Mouse (Mus musculus) heart, embryonic 15.5 days (tissue): ENCODE measurements around the gene Tmem253. TPM values are rescaled to one million over a fixed set of nuclear protein-coding genes. Genes with fewer than 3 reads are reported as not detected.
A peak's percentile ranks its signal among the peaks of the same experiment; 100 is the strongest.

Source experiments
- ATAC-seq: fragments of 200-750 bp; cut with Nextera tagmentation; replicated peaks from 2 replicates; pipeline ENCODE4 v1.8.0; 2017; ENCODE audit warnings: low read depth, moderate TSS enrichment; ENCODE audit not compliant: insufficient number of reproducible peaks, insufficient read depth, low FRiP score
- H3K27ac ChIP-seq: fragments of 300-500 bp; sonication (generic); 2 replicates; pipeline ENCODE4 v1.5.1; 2015; ENCODE audit warnings: mild to moderate bottlenecking, inconsistent platforms
- H3K27me3 ChIP-seq: fragments of 300-500 bp; sonication (generic); 2 replicates; pipeline ENCODE4 v1.6.1; 2015; ENCODE audit warnings: inconsistent platforms
- H3K36me3 ChIP-seq: fragments of 300-500 bp; sonication (generic); 2 replicates; pipeline ENCODE4 v1.6.1; 2015; ENCODE audit warnings: mild to moderate bottlenecking, inconsistent platforms
- H3K4me1 ChIP-seq: fragments of 300-500 bp; sonication (generic); replicated peaks from 2 replicates; pipeline ENCODE4 v1.6.1; 2015; ENCODE audit warnings: inconsistent platforms
- H3K4me2 ChIP-seq: fragments of 300-500 bp; sonication (generic); 2 replicates; pipeline ENCODE4 v1.6.1; 2015; ENCODE audit warnings: inconsistent platforms, mild to moderate bottlenecking, moderate library complexity
- H3K4me3 ChIP-seq: fragments of 300-500 bp; sonication (generic); 2 replicates; pipeline ENCODE4 v1.5.1; 2015; ENCODE audit warnings: mild to moderate bottlenecking, inconsistent platforms
- H3K9ac ChIP-seq: fragments of 300-500 bp; sonication (generic); 2 replicates; pipeline ENCODE4 v1.6.1; 2015; ENCODE audit warnings: mild to moderate bottlenecking, inconsistent platforms
- H3K9me3 ChIP-seq: fragments of 300-500 bp; sonication (generic); replicated peaks from 2 replicates; pipeline ENCODE4 v1.6.1; 2016; ENCODE audit warnings: inconsistent platforms
- WGBS: fragments of 180-500 bp; shearing (Covaris S2); methylation state at CpG from one replicate; pipeline ENCODE4 v1.1.7; 2015; ENCODE audit warnings: mixed read lengths; 5-methylcytosine and 5-hydroxymethylcytosine counted together
- polyA plus RNA-seq: library from polyadenylated mRNA; unstranded; fragments of >200 nt; fragmentation: Nextera tagmentation; extraction: Ambion mirVana; gene quantifications from 2 replicates; pipeline ENCODE4 v1.2.1, GENCODE M21; 2015

Gene Tmem253
- polyA plus RNA-seq = 0.60 and 0.68 TPM in 2 replicates

DNA sequence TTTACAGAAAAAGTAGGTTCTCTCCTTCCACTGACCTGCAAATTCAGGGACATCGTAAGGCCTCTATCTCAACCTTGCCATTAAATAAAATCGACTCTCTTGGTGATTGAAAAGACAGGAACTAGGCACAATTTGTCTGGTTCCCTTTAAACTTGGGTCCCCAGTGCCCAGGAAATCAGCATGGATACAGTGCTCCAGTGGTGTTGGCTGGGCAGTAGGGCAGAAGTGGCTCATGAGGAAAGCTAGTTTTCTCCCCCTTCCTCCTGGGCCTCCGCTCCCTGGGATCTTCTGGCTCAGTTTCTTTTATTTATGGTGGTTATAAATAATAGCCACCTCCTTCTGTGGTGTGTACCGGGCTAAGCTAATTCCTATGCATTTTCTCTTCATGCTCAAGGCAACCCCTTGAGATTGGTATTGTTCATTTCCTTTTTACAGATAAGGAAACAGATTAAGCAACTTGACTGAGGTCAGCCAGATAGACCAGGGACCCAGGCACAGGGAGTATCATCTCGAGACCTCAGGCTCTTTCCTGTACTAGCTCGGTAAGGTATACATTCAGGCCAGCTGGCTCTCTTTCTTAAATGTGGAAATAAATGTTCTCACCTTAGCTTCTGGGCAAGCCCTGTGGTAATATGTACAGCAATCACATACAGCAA, at the start of gene Tmem253:
Tmem253 (plus strand) TSS at position 214 of the 656 bp plus-strand sequence.
- no peak for ATAC-seq
- H3K4me2 ChIP-seq = peak within 1 kb of the TSS; percentile 70
- H3K4me1 ChIP-seq = peaks cover 50% of the 10 kb centered on the region
- no peaks in the 10 kb centered on the region for H3K27me3 ChIP-seq
- H3K9me3 ChIP-seq = no peaks in the 10 kb centered on the region
- peak within 1 kb of the TSS; percentile 70 for H3K4me3 ChIP-seq
- H3K36me3 ChIP-seq = no peaks in the 10 kb centered on the region
- peak within 1 kb of the TSS; percentile 98 for H3K27ac ChIP-seq
- WGBS = 25% methylated on average over 6 of the region's 6 CpGs
- H3K9ac ChIP-seq = peak within 1 kb of the TSS; percentile 79

DNA sequence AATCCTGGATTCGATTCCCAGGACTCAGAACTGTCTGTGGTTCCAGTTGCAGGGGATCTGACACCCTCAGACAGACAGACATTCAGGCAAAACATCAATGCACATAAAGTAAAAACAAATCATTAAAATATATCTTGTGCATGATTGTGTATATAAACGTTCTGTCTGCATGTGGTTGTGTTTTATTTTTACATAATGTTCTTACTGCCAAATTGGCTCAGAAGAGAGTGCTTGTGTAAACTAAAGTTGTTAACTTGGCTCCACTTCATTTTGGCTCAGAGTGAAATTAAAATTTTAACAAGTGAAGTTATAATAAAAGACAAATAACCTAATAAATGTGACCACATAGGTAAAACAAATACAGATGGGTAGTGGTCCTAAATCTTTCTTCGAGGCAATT, 48.1 kb upstream of the Tmem253 start:
- Histone ChIP-seq H3K9ac (no peak overlapping the region), H3K9me3 (no peaks in the 10 kb centered on the region), H3K4me3 (no peak overlapping the region), H3K27me3 (no peaks in the 10 kb centered on the region), H3K36me3 (no peaks in the 10 kb centered on the region), H3K27ac (no peak overlapping the region), H3K4me1 (no peaks in the 10 kb centered on the region), H3K4me2 (no peak overlapping the region)
- no peak for ATAC-seq
- 73% methylated on average over 3 of the region's 3 CpGs for WGBS

DNA sequence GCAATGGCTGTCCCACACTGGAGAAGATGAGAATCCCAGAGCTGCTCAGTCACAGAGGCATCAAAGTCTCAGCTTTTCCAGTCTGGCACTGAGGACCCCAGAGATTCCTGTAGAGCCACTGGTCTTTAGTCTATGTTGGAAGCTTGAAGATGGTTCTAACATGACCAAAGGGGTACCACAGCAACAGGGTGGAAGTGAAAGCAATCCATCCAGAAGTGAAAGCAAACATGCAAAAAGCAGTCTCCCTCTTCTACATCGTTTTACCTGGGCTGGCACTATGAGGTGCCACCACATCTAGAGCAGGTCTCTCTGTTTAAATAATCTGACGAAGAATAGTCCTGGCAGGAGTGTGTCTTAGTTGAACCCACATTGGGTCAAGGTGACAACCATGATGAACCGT, 36.2 kb upstream of the Tmem253 start:
- ATAC-seq = no peak
- Histone ChIP-seq H3K27me3 (no peaks in the 10 kb centered on the region), H3K9ac (no peak overlapping the region), H3K27ac (no peak overlapping the region), H3K9me3 (no peaks in the 10 kb centered on the region), H3K36me3 (no peaks in the 10 kb centered on the region), H3K4me2 (no peak overlapping the region), H3K4me1 (peaks cover 7% of the 10 kb centered on the region), H3K4me3 (no peak overlapping the region)
- 85% methylated on average over 3 of the region's 3 CpGs for WGBS

DNA sequence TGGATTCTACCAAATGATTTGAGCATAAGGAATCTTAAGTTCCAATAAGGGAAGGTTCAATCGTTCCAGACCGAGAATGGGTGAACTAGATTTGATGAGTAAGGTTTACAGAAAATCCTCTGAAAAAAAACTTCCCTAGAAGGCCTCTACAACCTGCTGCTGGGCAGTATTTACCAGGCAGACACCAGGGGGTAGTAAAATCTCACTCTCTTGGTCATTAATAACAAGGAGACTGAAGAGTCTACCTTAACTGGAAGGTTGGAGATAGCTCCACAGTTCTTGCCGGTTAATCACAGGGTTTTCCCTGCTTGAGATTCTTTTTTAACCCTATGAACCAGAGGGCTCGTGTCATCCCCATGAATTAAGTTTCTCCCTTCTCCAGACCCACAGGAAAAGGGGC, 32.2 kb upstream of the Tmem253 start:
- WGBS = 56% methylated on average over 4 of the region's 4 CpGs
- H3K27ac ChIP-seq = no peak overlapping the region
- 0 out of 2 replicates have a peak overlapping the region, but pooled peaks have one; percentile 93 for H3K4me2 ChIP-seq
- 0 out of 2 replicates have a peak overlapping the region, but pooled peaks have one; percentile 86 for H3K4me3 ChIP-seq
- H3K27me3 ChIP-seq = no peaks in the 10 kb centered on the region
- H3K9ac ChIP-seq = no peak overlapping the region
- peaks cover 33% of the 10 kb centered on the region for H3K4me1 ChIP-seq
- ATAC-seq = no peak
- H3K36me3 ChIP-seq = peaks cover 5% of the 10 kb centered on the region; the same call in 1 of the 2 replicates
- H3K9me3 ChIP-seq = no peaks in the 10 kb centered on the region

DNA sequence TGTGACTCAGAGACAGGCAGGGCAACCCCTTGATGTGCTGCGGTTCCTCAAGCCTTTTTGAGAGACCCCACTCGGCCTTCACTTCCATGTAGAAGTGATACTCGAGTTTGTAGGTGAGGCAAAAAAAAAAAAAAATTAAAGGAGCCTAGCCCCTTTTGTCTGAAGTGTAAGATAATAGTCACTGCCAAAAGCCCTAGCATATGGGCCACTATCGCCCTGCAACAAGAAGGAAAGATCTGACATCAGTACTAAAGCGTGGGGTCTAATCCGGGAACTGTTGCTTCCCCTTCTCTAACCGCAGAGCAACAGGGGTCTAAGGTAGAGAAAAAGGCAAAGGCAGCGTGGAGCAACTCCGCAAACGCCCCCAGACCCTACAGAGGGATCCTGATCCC, 31.6 kb upstream of the Tmem253 start:
- ATAC-seq = no peak
- WGBS = 16% methylated on average over 10 of the region's 10 CpGs
- peak overlapping the region; percentile 93 for H3K27ac ChIP-seq
- peaks cover 33% of the 10 kb centered on the region for H3K4me1 ChIP-seq
- no peaks in the 10 kb centered on the region for H3K9me3 ChIP-seq
- peak overlapping the region; percentile 85 for H3K9ac ChIP-seq
- peak overlapping the region; percentile 93 for H3K4me2 ChIP-seq
- peaks cover 9% of the 10 kb centered on the region for H3K36me3 ChIP-seq
- H3K27me3 ChIP-seq = no peaks in the 10 kb centered on the region
- peak overlapping the region; percentile 86 for H3K4me3 ChIP-seq

DNA sequence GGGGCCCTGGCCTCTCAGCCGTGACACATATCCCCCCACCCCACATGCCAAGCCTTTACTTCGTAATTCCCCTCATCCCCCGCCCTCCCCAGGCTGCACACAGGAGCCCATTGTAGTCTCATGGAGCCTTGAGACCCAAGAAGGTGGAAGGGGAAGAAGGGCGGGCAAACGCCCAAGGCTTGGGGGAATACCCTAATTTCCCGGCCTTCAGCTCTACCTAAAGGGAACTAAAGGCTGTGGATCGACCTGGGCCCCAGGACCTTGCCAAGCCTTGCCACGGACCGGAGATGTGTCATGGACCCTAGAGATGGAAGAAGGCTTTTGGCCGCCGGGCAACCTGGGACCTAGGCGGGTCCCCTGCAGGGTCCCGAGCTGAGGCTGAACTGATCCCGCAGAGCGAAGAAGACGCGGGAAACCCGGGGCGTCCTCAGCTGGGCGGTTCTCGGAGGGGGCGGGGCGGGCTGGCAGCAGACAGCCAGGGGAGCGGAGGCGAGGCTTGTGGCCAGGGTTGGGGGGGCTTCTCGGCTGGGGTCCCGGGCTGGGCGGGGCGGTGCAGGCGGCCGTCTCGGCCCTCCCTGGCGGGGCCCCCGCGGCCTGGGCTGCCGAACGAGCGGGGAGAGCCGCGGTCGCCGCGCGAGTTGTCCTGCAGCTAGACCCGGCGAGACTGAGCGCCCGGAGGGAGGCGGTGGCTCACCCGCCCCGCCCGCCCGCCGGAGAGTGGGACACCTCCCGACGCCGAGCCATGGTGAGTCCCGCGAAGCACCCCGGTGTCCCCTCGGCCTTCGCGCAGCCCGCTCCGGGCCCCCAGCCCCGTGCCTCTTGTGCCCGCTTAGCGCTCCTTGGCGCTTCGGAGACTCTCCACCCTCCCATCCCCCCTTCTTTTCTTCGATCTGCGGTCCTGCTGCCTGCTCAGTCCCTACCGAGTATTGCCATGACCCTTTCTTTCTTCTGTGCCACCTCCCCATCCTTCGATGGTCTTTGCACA, 30.9 kb upstream of the Tmem253 start, which contains the start of gene Arhgef40:
Arhgef40 (plus strand) TSS at position 473 of the 985 bp plus-strand sequence.
- under 1% methylated on average over 68 of the region's 74 CpGs for WGBS
- peak within 1 kb of the TSS; percentile 86 for H3K4me3 ChIP-seq
- no peaks in the 10 kb centered on the region for H3K9me3 ChIP-seq
- peak; percentile 87 for ATAC-seq
- H3K9ac ChIP-seq = peak within 1 kb of the TSS; percentile 85
- peaks cover 16% of the 10 kb centered on the region for H3K36me3 ChIP-seq
- peak within 1 kb of the TSS; percentile 93 for H3K4me2 ChIP-seq
- H3K27me3 ChIP-seq = no peaks in the 10 kb centered on the region
- peaks cover 33% of the 10 kb centered on the region for H3K4me1 ChIP-seq
- H3K27ac ChIP-seq = peak within 1 kb of the TSS; percentile 93

DNA sequence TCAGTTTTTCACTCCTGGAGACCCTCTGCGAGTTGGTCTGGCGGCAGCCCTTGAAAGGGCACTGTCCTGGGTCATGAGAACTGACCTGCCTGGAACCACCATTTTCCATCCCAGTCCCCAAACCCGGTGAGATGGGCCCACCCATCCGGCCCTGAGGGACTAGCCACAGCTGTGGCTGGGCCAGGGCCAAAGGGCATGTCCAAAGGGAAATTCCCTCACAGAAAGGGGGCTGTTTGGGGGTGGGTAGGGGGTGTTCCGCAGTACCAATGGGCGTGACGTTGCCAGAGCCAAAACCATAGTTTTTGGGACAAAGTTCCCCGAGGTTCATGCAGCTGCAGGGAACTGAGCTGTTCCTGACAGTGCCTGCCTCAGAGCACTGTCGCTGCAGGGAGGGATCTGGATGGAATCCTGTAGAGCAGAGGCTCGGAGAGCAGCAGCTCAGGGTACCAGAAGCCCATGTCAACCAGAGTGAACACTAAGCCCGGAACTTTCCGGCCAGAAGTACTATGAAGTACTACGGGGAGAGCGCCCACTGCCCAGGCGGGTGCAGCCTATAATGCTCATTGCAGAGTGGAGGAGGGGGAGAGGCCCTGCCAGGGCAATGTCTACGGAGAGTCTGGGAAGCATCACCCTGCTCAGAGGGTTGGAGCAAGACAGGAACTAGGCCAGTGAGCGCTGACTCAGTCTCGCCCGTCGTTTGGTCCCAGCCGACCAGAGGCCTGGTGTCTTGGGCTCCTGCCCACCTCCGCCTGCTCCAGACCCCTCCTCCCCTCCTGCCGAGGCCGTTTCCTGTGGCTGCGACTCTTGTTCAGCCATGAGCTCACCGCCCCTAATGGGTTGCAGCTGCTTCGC, 29.9 kb upstream of the Tmem253 start:
- Histone ChIP-seq H3K4me1 (peaks cover 33% of the 10 kb centered on the region), H3K9ac (peak overlapping the region; percentile 85), H3K9me3 (no peaks in the 10 kb centered on the region), H3K4me3 (peak overlapping the region; percentile 86), H3K27ac (peak overlapping the region; percentile 93), H3K36me3 (peaks cover 25% of the 10 kb centered on the region), H3K27me3 (no peaks in the 10 kb centered on the region), H3K4me2 (peak overlapping the region; percentile 93)
- ATAC-seq = peak; percentile 74
- WGBS = 1% methylated on average over 27 of the region's 27 CpGs

DNA sequence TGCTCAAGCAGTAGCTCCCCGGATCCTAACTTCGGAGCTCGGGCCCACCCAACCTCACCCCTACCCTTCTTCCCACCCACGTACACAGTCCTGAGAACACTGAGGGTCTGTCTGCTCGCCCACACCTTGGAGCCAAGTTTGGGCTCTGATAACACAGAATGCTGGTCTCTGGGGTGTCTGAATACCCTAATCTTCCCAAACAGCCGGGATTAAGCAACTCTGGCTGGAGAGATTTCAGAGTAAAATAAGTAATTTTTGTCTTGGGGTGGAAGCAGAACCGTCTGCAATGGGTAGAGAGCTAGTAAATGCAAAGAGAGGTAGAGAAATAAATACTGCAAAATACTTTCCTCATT, 29.3 kb upstream of the Tmem253 start:
- H3K4me1 ChIP-seq = peaks cover 33% of the 10 kb centered on the region
- peak overlapping the region; percentile 93 for H3K27ac ChIP-seq
- H3K9me3 ChIP-seq = no peaks in the 10 kb centered on the region
- H3K4me2 ChIP-seq = peak overlapping the region; percentile 93
- no peak for ATAC-seq
- H3K36me3 ChIP-seq = peaks cover 31% of the 10 kb centered on the region
- WGBS = 9% methylated on average over 7 of the region's 7 CpGs
- H3K9ac ChIP-seq = peak overlapping the region; percentile 85
- H3K4me3 ChIP-seq = peak overlapping the region; percentile 86
- H3K27me3 ChIP-seq = no peaks in the 10 kb centered on the region

DNA sequence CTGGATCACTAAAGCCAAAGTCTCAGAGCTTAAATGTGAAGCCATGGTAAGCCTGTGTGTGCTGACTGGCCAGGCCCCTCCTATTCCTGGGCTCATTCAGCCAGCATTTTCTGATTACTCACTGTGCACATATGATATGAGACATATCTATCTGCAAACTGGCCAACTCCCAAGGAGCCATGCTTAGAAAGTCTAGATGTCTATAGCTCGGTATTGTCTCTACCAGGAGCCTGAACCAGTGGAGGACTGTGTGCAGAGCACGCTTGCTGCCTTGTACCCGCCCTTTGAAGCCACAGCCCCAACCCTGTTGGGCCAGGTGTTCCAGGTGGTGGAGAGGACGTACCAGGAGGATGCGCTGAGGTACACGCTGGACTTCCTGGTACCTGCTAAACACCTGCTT, 28.3 kb upstream of the Tmem253 start:
- Histone ChIP-seq H3K27ac (no peak overlapping the region), H3K27me3 (no peaks in the 10 kb centered on the region), H3K4me1 (peaks cover 33% of the 10 kb centered on the region), H3K9me3 (no peaks in the 10 kb centered on the region), H3K9ac (no peak overlapping the region), H3K4me3 (no peak overlapping the region), H3K36me3 (peaks cover 41% of the 10 kb centered on the region), H3K4me2 (no peak overlapping the region)
- no peak for ATAC-seq
- 84% methylated on average over 6 of the region's 6 CpGs for WGBS

DNA sequence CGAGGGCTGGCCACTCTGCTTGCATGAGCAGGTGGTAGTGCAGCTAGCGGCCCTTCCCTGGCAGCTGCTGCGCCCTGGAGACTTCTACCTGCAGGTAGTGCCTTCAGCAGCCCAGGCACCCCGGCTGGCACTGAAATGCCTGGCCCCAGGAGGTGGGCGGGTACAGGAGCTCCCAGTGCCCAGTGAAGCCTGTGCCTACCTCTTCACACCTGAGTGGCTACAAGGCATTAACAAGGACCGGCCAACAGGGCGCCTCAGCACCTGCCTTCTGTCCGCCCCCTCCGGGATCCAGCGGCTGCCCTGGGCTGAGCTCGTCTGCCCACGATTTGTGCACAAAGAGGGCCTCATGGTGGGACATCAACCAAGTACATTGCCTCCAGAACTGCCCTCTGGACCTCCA, 26.7 kb upstream of the Tmem253 start:
- no peak overlapping the region for H3K4me2 ChIP-seq
- 84% methylated on average over 12 of the region's 12 CpGs for WGBS
- no peaks in the 10 kb centered on the region for H3K9me3 ChIP-seq
- peaks cover 31% of the 10 kb centered on the region for H3K4me1 ChIP-seq
- H3K4me3 ChIP-seq = no peak overlapping the region
- H3K36me3 ChIP-seq = peaks cover 51% of the 10 kb centered on the region
- ATAC-seq = no peak
- H3K27ac ChIP-seq = no peak overlapping the region
- no peak overlapping the region for H3K9ac ChIP-seq
- no peaks in the 10 kb centered on the region for H3K27me3 ChIP-seq
